Mouse (Mus musculus): ENCODE measurements around the gene Ptprcap. TPM values are rescaled to one million over a fixed set of nuclear protein-coding genes. Genes with fewer than 3 reads are reported as not detected.
A peak's percentile ranks its signal among the peaks of the same experiment; 100 is the strongest.

Gene Ptprcap
- total and polyA plus RNA-seq, 3 experiments, result 67.9 to 75.7 TPM; not detected in 1

DNA sequence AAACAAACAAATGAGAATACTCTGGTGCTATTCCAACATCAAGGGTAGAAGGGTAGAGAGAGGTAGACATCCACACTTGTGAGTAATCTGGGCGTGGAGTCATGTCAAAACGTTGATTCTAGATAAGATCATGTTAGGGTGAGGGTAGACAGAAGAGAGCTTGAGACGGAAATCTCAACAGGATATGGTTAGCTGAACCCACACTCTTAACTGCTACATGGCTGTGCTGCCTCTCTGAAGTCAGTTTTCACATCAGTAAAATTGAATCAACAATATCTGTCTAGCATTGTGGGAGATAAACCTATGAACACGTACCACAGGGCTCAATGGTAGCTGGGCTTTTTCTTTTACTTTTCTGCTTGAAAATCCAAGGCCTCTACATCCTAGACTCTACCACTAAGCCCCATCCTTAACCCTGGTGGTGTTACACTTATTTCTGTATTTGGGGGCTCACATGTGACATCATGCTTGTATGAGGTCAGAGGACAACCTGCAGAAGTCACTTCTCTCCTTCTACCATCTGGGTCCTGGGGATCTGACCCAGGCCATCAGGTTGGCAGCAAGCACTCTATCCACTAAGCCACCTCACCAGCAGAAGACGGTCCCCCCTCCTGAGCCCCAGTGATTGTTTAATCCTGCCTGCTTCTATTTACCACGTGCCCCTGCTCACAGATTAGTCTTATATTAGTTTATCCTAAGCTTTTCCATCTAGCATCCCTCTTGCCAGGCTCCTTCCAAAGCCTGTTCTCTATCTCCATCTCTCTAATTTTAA is 33.5 kb upstream of the Ptprcap start:
- H3K36me3 ChIP-seq (ENCODE audit: control insufficient read depth in 1 of 2, insufficient read depth in 2 of 2, low read length in 2 of 2), result peaks cover under 1 to 34% of the 10 kb centered on the region in 2 experiments; a peak in 2 of 4 replicates
- H3K4me3 ChIP-seq (ENCODE audit: control insufficient read depth in 1 of 2, insufficient read depth in 1 of 2, low read depth in 2 of 2, low read length in 2 of 2), result no peak overlapping the region
- no peak overlapping the region for H3K27ac ChIP-seq (ENCODE audit: control insufficient read depth, low read depth, low read length)
- peaks cover 25% of the 10 kb centered on the region in 2 experiments for H3K4me1 ChIP-seq (ENCODE audit: control insufficient read depth in 1 of 2, insufficient read depth in 2 of 2, low read length in 2 of 2)
- no peak overlapping the region for H3K9ac ChIP-seq (ENCODE audit: control insufficient read depth, low read depth, low read length, poor library complexity, severe bottlenecking)
- TF ChIP-seq GABPA (IDR thresholded peaks at IDR 0.05; ENCODE audit: low read depth, low read length) (no peak), RCOR1 (IDR thresholded peaks at IDR 0.05; ENCODE audit: low read depth, low read length) (0 out of 2 replicates have a peak, but pooled peaks have one; percentile 15), MXI1 (IDR thresholded peaks at IDR 0.05; ENCODE audit: low read depth, low read length) (no peak), MYC (IDR thresholded peaks at IDR 0.05; ENCODE audit: low read depth, low read length) (no peak), GATA1 (IDR thresholded peaks at IDR 0.05; ENCODE audit: low read depth, low read length) (0 out of 2 replicates have a peak, but pooled peaks have one; percentile 16), POLR2AphosphoS5 (IDR thresholded peaks at IDR 0.05; ENCODE audit: borderline replicate concordance, low read depth, low read length) (no peak), USF1 (IDR thresholded peaks at IDR 0.05; ENCODE audit: low read depth, low read length) (no peak)
- H3K79me2 ChIP-seq (ENCODE audit: control insufficient read depth, insufficient read depth, low read length, poor library complexity), result peaks cover 2% of the 10 kb centered on the region; the same call in 1 of the 2 replicates
- no peaks in the 10 kb centered on the region for H3K9me3 ChIP-seq (replicated peaks; ENCODE audit: insufficient read depth, low read length)
- no peaks in the 10 kb centered on the region for H3K27me3 ChIP-seq (ENCODE audit: control insufficient read depth in 1 of 2, insufficient read depth in 2 of 2, low read length in 2 of 2)
- DNase-seq (ENCODE audit: low read depth, low spot score), result no peak

- DNase-seq (ENCODE audit: low read depth, low spot score), result no peak
- H3K36me3 ChIP-seq (ENCODE audit: control insufficient read depth in 1 of 2, insufficient read depth in 2 of 2, low read length in 2 of 2), result peaks cover 0 to 38% of the 10 kb centered on the region in 2 experiments; a peak in 2 of 4 replicates
- no peak overlapping the region for H3K4me3 ChIP-seq (ENCODE audit: control insufficient read depth in 1 of 2, insufficient read depth in 1 of 2, low read depth in 2 of 2, low read length in 2 of 2)
- H3K9me3 ChIP-seq (replicated peaks; ENCODE audit: insufficient read depth, low read length), result no peaks in the 10 kb centered on the region
- peaks cover 25 to 27% of the 10 kb centered on the region in 2 experiments for H3K4me1 ChIP-seq (ENCODE audit: control insufficient read depth in 1 of 2, insufficient read depth in 2 of 2, low read length in 2 of 2)
- no peak overlapping the region for H3K27ac ChIP-seq (ENCODE audit: control insufficient read depth, low read depth, low read length)
- H3K79me2 ChIP-seq (ENCODE audit: control insufficient read depth, insufficient read depth, low read length, poor library complexity), result peaks cover 2% of the 10 kb centered on the region; the same call in 1 of the 2 replicates
- TF ChIP-seq RCOR1 (IDR thresholded peaks at IDR 0.05; ENCODE audit: low read depth, low read length) (no peak), TAL1 (IDR thresholded peaks at IDR 0.05; ENCODE audit: low read length) (no peak), E2F4 (IDR thresholded peaks at IDR 0.05; ENCODE audit: borderline replicate concordance, low read depth, low read length) (no peak), UBTF (IDR thresholded peaks at IDR 0.05; ENCODE audit: borderline replicate concordance, insufficient read depth, low read depth, low read length) (no peak), KAT2A (conservative IDR thresholded peaks at IDR 0.05; ENCODE audit: low read depth, low read length) (no peak), NELFE (IDR thresholded peaks at IDR 0.05; ENCODE audit: low read depth, low read length) (no peak), MYB (IDR thresholded peaks at IDR 0.05; ENCODE audit: low read depth, low read length) (no peak), RAD21 (IDR thresholded peaks at IDR 0.05; ENCODE audit: low read depth, low read length) (no peak), MAZ (IDR thresholded peaks at IDR 0.05; ENCODE audit: low read depth, low read length) (no peak), ZC3H11A (IDR thresholded peaks at IDR 0.05; ENCODE audit: low read depth, low read length) (no peak), MEF2A (IDR thresholded peaks at IDR 0.05; ENCODE audit: extremely low read depth, insufficient replicate concordance, low read depth, low read length, poor library complexity, severe bottlenecking) (no peak), GATA1 (IDR thresholded peaks at IDR 0.05; ENCODE audit: low read depth, low read length) (no peak), JUND (IDR thresholded peaks at IDR 0.05; ENCODE audit: low read depth, low read length) (no peak), USF2 (IDR thresholded peaks at IDR 0.05; ENCODE audit: borderline replicate concordance in 1 of 2, insufficient read depth in 1 of 2, low read depth in 1 of 2, low read length in 2 of 2) (no peak), USF1 (IDR thresholded peaks at IDR 0.05; ENCODE audit: low read depth, low read length) (no peak), POLR2AphosphoS5 (IDR thresholded peaks at IDR 0.05; ENCODE audit: borderline replicate concordance, low read depth, low read length) (no peak), BHLHE40 (IDR thresholded peaks at IDR 0.05; ENCODE audit: borderline replicate concordance, low read depth, low read length) (no peak), POLR2AphosphoS2 (IDR thresholded peaks at IDR 0.05; ENCODE audit: low read length) (no peak)
- H3K9ac ChIP-seq (ENCODE audit: control insufficient read depth, low read depth, low read length, poor library complexity, severe bottlenecking), result no peak overlapping the region
- H3K27me3 ChIP-seq (ENCODE audit: control insufficient read depth in 1 of 2, insufficient read depth in 2 of 2, low read length in 2 of 2), result no peaks in the 10 kb centered on the region
These were observed 32.9 kb upstream of the Ptprcap start for GRCm38 (mm10) chr19:4120496-4120895.

Measured in MEL (cell line).